Mouse (Mus musculus): ENCODE data around the gene Eri2.

Gene Eri2

DNA sequence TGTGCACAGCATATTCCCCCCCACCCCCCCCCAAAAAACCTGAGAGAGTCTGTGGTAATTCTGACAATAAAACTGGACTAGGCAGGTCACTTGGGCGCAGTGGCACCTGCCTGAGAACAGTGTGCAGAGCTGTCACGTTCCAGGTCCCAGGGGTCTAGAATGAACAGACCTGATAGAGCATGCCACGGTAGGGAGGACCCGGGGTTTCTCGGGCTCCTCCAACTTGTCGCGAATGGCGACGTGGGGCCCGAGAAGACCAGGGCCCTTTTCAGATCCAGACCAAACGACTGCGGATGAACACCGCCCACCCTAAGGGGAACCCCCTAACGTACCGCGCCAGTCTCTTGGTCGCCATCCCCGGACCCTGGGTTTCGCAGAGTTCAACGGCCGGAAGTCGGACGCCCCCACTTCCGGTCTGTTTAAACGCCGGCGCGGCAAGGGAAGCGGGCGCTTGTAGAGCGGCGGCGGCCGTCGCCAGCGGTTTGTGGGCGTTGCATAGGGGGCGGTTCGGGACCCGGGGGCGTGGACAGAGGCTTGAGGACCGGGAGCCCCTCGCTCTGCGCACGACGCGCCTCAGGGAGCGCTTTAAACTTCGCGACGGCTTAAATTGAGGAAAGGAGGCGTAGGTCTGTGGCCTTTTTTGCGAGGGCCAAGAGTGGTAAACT, at the start of gene Eri2, which contains the start of gene Rexo5:
Gene Eri2 (minus strand): TSS at position 473 of the 665 bp plus-strand sequence.
Gene Rexo5 (plus strand): TSS at position 421 of the 665 bp plus-strand sequence.
- peak; percentile 77 to 83 for DNase-seq

DNA sequence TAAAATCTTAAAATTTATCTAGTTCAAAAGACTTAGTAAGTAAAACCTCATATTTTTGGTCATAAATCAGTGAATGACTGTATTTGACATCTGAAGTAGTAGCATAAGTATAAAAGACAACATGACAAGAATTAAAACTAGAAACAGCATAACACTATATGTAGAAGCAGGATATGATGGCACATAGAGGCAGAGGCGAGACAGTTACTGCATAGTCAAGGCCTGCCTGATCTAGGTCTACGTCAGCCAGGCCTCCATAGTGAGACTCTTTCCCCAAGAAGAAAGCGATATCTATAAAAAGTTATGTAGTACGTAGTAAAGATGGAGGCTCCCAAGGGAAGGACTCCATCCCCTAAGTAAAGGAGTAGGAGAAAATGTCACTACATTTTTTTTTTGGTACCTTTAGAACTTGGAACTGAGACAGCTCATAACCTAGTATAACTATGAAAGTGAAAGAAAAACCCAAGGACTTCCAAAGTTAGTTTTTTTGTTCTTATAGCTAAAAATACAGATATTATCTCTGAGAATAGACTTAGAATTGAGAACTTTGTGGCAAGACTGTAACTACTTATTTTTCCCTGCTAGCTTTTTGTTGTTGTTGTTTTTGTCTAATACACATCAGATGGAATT, 48.1 kb upstream of the Eri2 start:
- no peak for DNase-seq

- DNase-seq: no peak
Measured at GRCm38 (mm10) chr7:119835996-119836777, 42.3 kb upstream of the Eri2 start.

GRCm38 (mm10) chr7:119835371-119835770, 41.5 kb upstream of the Eri2 start:
- DNase-seq: no peak

DNA sequence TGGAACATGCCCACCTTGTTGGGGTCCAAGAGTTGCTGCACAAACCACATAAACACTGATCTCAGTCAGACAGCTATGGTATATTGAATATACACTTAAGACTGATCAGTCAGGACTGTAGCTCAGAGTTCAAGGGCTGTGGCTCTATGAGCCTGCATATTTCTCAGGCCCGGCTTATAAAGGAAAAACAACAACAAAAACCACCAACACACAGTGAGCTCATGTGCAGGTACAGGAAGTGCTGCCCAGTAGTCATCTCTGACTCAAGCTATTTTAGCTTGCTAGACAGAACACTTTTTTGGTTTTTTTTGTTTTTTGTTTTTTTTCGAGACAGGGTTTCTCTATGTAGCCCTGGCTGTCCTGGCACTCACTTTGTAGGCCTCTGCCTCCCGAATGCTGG, 14.9 kb upstream of the Eri2 start:
- DNase-seq: no peak

DNA sequence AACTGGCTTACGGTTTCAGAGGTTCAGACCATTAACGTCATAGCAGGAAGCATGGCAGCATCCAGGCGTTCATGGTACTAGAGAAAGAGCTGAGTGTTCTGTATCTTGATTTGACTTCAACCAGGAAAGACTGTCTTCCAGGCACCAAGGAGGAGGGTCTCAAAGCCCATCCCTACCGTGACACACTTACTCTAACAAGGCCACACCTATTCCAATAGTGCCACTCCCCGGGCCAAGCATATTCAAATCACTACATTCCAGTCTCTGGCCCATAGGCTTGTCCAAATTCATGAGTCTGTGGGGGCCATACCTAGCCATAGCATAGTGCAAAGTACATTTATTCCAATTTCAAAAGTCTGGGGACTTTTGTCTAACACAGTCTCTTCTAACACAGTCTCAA, 13.5 kb upstream of the Eri2 start:
- DNase-seq: no peak

GRCm38 (mm10) chr7:119800991-119801390, 7.1 kb upstream of the Eri2 start:
- no peak for DNase-seq

GRCm38 (mm10) chr7:119800488-119800887, 6.6 kb upstream of the Eri2 start:
- DNase-seq: no peak

DNA sequence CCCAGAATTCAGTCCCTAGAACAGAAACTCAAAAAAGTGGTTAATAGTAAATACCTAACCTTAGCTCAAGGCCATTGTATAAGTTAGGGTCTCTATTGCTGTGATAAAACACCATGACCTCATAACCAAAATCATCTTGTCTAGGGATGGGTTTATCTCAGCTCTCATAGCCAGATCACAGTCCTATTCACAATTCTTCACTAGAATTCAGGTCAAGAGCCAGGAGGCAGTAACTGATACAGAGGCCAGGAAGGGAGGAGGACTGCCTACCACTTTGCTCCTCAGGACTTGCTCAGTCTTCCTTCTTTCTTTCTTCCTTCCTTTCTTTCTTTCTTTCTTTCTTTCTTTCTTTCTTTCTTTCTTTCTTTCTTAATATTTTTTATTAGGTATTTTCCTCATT, 1.5 kb upstream of the Eri2 start:
- no peak for DNase-seq

DNA sequence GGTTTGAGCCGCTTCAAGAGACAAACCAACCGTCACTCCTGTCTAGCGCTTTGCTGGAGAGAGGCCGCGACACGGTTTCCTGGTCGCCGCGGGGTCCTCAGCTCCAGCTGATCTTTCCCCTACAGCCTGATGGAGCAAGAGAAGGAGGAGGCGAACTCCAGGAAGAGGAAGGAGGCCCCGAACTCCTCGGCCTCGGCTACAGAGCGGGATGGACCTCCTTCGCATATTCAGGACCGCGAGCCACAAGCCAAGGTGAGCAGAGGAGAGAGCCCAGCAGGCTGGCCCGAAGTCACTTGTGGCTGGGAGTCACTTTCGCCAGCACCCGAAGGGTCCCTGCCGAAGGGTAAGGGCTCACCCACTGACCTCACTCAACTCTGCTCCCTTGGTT, 387 bp upstream of the Eri2 start:
- no peak for DNase-seq

GRCm38 (mm10) chr7:119789024-119789423, 4.8 kb downstream of the Eri2 start:
- DNase-seq: no peak

DNA sequence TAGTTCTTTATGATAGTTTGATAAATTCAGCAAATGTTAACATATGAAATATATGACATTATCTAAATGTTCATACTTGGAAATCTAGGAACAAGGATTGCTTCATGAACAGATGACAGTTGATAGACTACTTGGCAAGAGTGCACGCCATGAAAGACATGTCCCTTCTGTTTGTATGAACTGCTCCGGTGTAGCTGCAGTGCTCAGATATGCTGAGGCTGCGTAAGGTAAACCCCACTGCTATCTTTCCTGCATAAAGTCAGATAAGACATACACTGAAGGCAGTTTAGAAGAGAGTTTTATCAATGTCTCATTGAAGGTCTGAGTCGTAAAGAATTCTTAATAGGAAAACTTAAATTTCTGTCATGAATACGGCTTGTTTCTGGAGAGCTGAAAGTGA, 8.9 kb downstream of the Eri2 start:
- no peak for DNase-seq

DNA sequence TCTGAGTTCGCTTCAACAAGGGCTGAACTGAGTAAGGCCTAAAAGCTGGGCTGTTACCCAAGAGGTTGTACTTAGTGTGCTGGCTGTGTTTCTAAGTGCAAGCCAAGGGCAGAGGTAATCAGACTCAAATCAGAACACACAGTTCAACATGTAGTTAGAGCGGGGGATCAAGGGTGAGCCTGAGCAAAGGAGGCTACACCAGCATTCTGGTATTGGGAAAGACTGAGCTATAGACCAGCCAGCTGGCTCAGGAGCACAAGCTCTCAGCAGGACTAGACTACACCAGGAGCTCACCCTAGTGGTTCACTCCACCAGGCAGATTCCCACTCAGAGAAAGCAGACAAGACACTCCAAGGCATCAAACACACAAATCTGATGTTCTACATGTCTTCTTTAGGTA, 10.4 kb downstream of the Eri2 start:
- DNase-seq: no peak

DNA sequence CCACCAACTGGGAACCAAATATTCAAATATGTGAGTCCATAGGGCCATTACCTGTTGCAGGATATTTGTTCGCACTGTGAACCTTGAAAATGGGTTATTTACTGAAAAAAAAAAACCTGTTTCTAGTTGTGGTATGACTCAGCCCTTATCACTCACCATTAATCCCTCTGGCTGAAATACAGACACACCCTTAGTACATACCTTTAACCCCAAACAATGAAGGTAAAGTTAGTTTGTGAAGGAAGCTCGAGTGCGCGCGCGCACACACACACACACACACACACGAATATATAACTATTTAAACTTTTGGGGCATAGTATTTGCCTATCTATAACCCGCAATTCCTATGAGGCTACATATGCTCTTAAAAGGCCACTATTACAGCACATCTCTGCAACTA, 24.0 kb downstream of the Eri2 start:
- no peak for DNase-seq

- no peak for DNase-seq
Measured at GRCm38 (mm10) chr7:119766996-119767395, 26.9 kb downstream of the Eri2 start.

GRCm38 (mm10) chr7:119764377-119764776, 29.5 kb downstream of the Eri2 start:
- DNase-seq: no peak

DNA sequence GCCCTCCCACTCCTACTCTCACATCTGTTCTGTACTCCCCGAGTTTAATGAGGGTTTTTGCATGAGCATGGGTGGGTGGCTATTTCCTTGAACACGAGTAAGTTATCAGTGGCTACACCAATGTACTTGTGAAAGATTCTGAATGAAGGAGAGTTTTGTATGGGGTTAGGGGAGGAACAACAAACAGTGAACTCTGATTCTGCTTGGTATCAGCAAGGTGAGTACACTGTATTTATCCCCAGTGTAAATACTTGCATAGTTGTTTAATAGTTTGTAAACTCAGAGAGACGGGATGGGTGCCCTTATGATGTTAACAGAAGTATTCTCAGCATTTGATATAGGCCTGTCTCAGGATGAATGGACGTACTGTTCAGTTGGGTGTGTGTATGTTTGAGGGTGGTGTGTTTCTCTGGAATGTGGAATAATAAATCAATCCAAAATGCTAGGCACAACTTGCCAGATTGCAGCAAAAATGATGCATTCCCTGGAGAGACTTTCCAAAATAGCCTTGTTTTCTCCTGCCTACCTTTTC, 31.6 kb downstream of the Eri2 start:
- no peak for DNase-seq

DNA sequence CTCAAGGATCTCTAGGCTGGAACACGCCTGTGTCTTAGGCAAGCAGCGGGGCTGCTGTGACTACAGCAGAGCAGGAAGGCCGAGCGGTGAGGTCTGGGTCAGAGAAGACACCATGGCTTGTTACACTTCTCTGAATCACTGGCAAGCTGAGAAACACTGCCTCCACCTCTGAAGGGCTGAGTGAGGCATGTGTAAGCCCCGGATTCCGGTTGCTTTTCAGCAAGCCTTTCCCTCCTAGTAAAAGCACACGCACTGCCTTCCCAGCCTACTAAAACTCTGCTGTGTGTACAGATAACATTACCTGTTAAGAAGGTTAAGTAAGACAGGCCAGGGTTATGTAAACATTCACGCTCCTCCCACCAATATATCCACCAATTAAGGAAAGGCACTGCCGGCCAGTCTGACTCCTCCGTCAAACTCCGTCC, 33.3 kb downstream of the Eri2 start, which contains the start of gene Acsm3:
Gene Acsm3 (plus strand): TSS at position 397 of the 425 bp plus-strand sequence.
- DNase-seq: no peak

DNA sequence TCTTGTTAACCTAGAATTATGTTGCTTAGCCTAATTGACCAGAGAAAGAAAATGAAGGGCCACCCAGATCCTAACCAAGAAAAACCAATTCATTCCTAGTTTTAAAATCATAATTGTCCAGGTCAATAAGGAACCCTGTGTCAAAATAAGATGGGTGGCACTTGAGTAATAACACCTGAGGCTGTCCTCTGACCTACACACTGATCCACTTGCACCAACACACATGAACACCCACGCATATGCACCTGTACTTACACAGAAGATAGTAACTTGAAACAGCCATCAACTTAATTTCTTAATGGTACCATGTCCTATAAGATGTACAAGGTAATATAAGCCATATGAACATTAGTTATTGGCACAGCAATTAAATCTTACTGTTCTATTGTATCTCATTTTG, 40.2 kb downstream of the Eri2 start:
- no peak for DNase-seq

DNA sequence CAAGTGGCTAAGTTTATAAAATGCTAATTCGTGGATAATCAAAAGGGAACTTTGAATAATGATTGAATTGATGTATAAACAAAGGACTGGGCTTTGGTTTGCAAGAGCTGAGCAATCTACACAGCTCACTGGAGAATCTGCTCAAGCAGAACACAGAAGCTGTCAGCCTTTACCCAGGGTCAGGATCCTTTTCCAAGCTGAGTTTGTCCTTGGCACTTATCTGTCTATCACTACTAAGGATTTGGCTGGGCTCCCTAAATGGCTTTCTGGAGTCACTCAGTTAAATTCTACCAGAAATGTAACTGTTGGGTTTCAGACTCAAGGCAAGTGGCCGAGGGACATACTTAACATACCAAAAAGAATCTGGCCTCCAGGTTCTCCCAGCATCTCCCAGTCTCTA, 43.9 kb downstream of the Eri2 start:
- no peak for DNase-seq

- DNase-seq: no peak
Measured at GRCm38 (mm10) chr7:119748761-119749160, 45.1 kb downstream of the Eri2 start.

DNA sequence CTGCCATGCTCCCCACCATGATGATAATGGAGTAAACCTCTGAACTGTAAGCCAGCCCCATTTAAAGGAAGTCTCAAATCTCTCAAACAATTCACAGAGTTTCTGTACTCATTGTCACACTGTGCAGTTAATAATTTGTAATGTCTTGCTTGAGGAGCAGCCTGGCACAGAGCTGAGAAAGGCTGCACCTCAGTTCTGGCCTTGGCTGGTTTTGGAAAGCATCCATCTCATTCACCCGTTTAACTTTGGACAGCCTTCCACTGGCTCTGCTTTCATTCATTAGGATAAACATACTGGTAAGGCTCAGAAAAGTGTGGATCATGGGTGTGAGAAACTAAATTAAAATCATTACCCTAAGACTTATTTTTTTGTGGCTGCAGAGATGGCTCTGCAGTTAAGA, 48.0 kb downstream of the Eri2 start:
- DNase-seq: no peak

- DNase-seq: peak in 1 of 2 experiments; percentile 17
Measured at GRCm38 (mm10) chr7:119744321-119744720, 49.5 kb downstream of the Eri2 start.
